Mouse (Mus musculus): ENCODE data around the gene Gm6614.
"Not testable (repeated sequence)": the region's sequence is repeated elsewhere in the genome, so short reads cannot be mapped to it uniquely, and the experiment has no call there.

Gm6614 gene

DNA sequence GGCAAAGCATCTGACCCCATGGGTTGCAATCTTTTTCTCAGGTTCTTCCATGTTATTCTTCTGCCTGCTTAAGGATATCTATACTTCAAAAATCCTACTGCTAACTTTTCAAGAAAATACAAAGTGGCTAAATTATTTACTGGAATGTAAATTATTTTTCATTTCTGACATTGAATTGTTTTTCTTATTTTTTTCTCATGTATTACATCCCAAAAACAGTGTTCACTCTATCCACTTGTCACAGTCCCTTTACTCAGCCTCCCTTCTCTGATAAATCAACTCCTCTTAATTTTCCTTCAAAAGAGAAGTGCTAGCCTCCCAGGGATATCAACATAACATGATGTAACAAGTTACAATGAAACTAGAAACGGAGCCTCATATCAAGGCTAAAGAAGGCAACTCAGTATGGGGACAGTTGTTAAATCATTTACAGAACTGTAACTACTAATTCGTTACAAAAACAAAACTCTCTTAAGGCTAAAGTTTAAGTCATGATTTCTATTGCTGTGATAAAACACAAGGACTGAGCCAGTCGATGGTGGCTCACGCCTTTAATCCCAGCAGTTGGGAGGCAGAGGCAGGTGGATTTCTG, at the start of gene Gm6614:
Gene Gm6614 (minus strand): TSS at position 51 of the 592 bp plus-strand sequence.
- DNase-seq: no peak

DNA sequence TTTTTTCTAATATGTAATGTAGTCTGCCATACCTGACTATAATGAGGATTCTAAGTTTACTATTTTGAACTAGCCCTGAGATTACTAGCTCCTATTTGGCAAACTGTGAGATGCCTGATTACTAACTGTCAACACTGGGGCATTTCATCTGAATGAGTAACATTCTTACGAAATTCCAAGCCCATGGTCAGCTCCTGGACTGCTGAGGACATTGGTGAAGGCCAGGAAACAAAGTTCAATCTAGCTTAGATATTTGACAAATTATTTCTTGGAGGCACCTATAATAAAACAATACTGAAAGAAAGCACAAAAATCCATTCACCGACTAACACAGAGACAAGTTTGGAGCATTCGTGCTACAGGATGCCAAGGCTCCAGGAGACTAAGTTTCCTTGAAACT, 47.1 kb upstream of the Gm6614 start:
- not testable (repeated sequence) for DNase-seq

DNA sequence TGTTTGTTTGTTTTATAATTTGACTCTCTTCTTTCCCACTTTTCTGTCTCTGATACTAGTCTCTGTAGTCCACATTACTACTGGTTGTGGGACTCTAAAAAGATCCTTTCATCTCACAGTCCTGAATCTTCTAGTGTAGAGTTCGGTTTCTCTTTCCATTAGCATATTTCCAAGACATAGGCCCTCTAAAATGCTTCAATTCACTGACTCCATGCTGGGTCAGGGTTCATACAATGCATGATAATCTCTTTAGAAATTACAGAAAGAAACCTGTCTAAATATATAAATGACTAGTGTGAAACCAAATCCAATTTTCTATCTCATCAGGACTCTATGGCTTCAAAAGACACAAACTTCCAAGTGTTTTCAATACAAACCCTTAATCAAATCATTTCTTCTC, 36.5 kb upstream of the Gm6614 start:
- no peak for DNase-seq

DNA sequence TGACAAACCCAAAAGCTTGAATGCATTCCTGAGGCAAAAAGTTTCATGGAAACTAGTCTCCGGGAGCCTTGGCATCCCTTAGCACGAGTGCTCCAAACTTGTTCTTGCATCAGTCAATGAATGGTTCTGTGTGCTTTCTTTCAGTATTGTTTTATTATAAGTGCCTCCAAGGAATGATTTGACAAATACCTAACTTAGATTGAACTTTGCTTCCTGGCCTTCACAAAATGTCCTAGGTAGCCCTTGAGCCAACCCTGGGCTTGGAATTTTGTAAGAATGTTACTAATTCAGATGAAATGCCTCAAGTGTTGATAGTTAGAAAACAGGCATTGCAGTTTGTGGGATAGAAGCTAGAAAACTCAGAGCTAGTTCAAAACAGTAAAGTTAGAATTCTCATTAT, 34.5 kb upstream of the Gm6614 start:
- peak; percentile 12 for DNase-seq

DNA sequence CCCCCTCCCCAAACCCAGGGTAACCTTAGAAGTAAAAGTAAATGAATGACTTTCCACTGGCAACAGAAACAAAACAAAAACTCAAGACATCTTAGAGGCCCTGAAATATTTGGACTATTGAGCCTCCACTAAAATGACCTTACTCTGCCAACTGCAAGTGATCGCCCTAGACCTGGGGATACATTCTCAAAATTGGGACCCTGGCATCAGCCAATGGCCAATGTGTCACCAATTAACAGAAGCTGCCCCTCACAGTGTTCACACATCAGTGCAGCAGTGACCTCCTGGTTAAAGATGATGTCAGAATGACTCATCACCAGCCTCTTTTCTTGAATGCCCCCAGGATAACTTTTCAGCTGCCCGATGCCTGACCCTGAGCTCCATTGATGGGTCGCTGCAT, 30.7 kb upstream of the Gm6614 start:
- DNase-seq: no peak

DNA sequence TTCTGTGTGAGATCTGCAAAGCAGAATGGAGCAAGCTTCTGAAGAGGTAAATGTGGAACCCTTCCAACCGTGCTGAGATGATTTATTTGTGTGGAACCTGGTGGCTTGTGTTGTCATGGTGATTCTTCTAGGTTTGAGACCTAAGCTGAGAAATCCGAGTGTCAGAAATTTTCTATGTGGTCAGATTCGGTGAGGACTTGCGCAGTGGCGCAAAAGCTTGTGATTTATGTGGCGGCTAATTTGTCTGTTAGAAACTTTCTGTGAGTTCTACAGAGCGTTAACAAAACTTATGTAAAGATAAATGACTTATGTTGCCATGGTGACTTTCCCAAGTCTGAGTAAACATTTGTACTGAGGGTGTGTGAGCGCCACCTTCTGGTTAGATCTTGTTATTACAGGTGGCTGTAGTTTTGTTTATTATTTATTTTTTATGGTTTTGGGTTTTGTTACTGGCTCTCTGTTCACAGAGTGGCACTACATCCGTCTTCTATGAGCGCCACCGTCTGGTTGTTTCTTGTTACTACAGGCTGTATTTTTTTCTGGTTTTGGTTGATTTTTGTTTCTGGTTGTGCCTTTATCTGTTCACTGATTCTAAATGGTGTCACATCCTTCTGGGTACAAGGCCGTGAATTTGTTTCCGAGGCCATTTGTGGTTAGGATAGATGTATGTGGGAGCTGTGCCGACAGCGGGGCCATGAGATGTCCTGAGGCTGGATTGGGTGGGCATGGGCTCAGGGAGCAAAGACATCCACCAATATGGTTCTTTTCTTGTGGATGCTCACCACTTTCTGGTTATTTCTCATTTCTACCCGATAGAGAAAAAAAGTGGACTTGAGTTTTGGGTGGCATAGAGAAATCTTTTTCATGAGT, 29.3 kb upstream of the Gm6614 start:
- peak; percentile 32 for DNase-seq

DNA sequence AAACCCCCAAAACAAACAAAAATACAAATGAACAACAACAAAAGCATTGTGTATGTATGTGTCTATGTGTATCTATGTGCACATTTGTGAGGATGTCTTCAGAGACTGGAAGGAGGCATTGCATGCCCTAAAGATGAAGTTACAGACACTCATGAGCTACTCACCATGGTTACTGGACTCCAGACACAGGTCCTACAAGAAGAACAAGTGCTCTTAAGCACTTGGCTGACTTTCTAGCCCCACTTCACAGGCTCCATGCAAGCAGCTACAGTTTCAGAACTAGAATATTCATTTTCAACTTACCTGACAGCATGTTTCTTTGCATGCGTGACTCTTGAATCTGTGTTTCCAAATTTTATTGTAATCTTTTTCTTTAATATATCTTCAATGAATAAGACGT, 24.6 kb upstream of the Gm6614 start:
- no peak for DNase-seq

DNA sequence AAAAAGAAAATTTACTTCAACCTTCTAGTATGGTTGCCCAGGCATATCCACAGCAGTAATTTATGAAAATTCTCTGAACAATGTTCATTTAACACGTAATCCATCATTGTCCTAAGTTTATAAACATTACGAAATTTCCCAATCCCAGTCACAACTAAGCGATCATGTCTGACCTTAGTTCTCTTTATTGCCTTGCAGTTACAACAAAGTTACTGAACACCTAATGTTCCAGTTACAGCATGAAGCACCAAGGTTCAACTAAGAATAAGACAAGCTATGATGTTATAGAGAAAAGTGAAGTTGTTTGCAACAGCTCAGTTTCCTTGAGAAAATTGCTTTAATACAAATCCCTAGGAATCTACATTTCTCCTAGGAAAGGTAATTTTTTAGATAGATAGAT, 10.5 kb upstream of the Gm6614 start:
- no peak for DNase-seq

DNA sequence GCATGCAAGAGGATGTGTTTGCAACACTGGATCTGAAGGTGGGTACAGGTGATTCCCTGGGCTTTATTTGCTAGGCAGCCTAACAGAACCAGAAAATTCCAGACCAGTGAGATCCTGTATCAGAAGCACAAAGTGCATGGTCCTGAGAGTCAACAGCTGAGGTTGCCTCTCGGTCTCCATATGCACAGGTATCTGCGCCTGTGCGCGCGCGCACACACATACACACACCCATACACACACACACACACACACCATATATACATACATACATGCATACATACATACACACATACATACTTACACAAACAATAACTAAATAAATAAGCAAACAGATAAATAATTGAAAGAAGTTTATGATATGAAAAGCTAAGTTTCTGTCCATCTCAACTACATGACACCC, 24.4 kb downstream of the Gm6614 start:
- DNase-seq: no peak

DNA sequence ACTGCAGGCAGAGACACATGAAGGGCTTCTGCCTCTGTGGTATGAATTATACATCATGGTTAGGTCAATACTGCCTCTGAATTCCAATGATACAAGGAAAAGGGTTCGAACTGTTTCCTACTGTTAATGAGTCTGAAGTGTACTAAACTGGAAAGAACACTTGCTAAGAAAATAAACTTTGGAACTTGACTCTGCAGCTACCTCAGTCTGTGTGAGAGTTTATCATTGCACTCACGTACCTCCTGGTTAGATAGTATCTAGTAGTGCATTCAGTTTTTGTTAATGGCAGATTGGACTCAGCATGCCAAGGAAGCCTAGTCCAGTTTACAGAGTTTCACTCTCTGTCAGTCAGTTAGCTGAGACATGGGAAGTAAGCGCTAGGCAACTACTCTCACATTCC, 26.6 kb downstream of the Gm6614 start:
- DNase-seq: no peak

DNA sequence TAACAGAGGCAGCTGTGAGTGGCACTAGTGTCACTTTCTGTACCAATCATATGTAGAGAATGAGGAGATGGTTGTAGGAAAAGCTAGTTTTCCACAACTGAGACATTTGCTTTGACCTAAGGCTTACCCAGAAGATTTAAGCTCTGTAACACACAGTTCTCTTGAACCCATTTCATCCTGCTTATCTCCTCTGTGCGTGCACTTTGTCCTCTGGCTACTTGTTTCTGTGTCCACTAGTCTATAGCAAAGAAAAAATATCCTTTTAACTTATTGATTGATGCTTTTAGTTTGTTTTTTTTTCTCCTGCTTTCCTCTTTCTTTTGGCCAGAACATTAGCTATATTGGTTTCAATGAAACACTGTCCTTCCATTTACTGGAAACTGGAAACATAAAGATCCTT, 48.8 kb downstream of the Gm6614 start:
- DNase-seq: no peak

DNA sequence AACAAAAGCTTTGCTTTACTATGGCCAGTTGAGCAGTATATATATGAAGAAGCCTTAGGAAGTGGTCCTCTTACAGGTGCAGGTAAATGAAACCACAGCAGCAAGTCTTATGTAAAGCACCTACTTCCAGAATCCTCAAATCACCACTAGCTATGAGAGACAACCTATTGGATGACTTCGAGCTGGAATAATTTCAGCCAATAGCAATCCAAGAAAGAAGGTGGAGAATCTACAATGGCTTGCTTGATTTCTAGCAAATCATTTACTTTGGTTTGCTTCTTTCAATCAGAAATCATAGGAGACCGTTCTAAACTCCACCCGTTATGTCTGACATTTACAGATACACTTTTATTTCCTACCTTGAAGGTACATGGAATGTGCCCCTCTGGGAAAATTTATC, 49.4 kb downstream of the Gm6614 start:
- DNase-seq: no peak

DNA sequence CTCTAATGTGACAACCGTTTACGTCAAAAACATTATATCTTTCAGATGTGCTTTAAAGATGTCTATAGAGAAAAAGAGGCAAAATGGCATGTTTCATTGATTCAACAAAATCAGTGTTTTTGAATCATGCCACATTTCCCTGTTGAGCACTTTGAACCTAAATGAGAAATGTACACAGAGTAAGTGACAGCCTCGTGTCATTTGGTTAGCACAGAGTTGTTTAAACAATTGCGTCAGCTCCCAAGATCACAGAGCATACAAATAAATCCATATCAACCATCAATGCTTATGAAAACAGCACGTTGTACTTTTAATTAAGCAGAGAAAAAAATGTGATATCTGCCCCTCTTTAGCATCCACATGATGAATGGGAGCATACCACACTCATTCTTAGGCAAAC, 50.7 kb downstream of the Gm6614 start:
- no peak for DNase-seq

DNA sequence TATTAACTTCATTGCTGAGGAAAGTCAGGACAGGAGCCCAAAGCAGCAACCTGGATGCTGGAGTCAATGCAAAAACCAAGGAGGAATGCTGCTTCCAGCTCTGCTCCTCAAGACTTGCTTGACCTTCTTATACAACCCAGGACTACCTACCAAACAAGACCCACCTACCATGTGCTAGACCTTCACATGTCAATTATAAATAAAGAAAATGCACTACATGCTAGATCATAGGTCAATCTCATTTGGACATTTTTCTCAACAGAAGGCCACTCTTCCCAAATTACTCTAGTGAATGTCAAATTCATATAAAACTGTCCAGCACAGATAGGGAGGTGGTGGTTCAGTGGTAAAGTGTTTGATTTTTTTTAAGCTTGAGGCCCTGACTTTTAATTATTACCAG, 64.4 kb downstream of the Gm6614 start, which contains the start of gene Slco1a1:
Gene Slco1a1 (minus strand): TSS at position 101 of the 400 bp plus-strand sequence.
- no peak for DNase-seq

DNA sequence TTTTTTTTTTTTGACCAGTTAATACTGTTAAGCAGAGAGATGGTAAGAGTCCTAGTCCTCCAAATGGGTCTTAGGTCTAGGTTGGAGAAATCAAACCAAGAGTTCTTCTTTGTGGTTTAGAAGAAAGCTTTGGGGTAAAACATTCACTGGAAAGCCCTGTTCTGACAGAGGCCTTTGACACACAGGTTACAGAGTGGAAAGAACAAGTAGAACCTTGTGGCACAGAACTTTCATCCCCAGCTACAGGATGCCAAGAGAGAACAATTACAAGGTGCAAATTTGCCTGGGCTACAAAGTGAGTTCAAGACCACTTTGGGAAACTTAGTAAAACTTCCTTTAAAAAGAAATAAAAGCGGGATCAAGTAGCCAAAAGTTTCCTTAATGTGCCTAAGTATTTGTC, 70.8 kb downstream of the Gm6614 start:
- no peak for DNase-seq
